ENCODE assay signal across 14 mouse cellular contexts in the genomic region with DNA sequence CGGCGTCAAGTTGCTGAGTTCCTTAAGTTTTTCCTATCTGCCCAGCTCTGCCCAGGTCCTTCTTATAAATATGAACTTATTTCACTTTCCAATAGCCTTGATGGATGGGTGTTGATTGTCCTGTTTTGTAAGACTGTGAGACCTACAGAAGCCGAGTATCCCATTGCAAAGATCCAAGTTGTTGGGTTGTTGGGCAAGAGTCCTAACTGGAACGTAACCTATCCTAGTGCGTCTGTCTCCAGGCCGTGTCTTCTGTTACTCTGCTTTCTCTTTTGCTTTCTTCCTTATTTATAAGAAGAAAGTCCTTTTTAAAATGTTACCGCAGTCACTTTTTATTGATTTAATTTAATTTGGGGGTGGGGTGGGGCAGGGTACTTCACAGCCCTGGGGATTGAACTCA. TPM values are rescaled to one million over a fixed set of nuclear protein-coding genes. Genes with fewer than 3 reads are reported as not detected.
"Had no signal": no experiment of that assay in that cellular context is flagged by ENCODE, and none has a peak within 500 bp of the region (broad histone marks: within the 10 kb centered on the region; RNA-seq: fewer than 3 reads in every experiment).

No protein-coding gene starts in this region.

- H3K27ac ChIP-seq: limb, embryonic 15.5 days; liver, embryonic 14.5 days; lung, embryonic 15.5 days; midbrain, embryonic 12.5 days; neural tube, embryonic 13.5 days; stomach, embryonic 15.5 days had no signal

- H3K9ac ChIP-seq: limb, embryonic 15.5 days; liver, embryonic 14.5 days; lung, embryonic 15.5 days; midbrain, embryonic 12.5 days; neural tube, embryonic 13.5 days; stomach, embryonic 15.5 days had no signal

- ATAC-seq: midbrain, embryonic 16.5 days had no signal

- H3K4me2 ChIP-seq: limb, embryonic 15.5 days; lung, embryonic 15.5 days; midbrain, embryonic 12.5 days; neural tube, embryonic 13.5 days; stomach, embryonic 15.5 days had no signal

- H3K9me3 ChIP-seq: limb, embryonic 15.5 days; lung, embryonic 15.5 days; midbrain, embryonic 12.5 days; neural tube, embryonic 13.5 days; stomach, embryonic 15.5 days had no signal

- H3K36me3 ChIP-seq: limb, embryonic 15.5 days; lung, embryonic 15.5 days; midbrain, embryonic 12.5 days; neural tube, embryonic 13.5 days; stomach, embryonic 15.5 days had no signal

- H3K4me1 ChIP-seq: limb, embryonic 15.5 days; lung, embryonic 15.5 days; midbrain, embryonic 12.5 days; neural tube, embryonic 13.5 days; stomach, embryonic 15.5 days had no signal

- H3K27me3 ChIP-seq: limb, embryonic 15.5 days; midbrain, embryonic 12.5 days; neural tube, embryonic 13.5 days; stomach, embryonic 15.5 days had no signal

- H3K4me3 ChIP-seq: limb, embryonic 15.5 days; lung, embryonic 15.5 days; midbrain, embryonic 12.5 days; neural tube, embryonic 13.5 days; stomach, embryonic 15.5 days had no signal

- DNase-seq: kidney, postnatal 10 days; retina, postnatal 1 day; right cerebral cortex, postnatal 4 days; thymus, postnatal 36 days had no signal

RNA-seq across cellular contexts. Expression of a gene that starts 22.7 kb away (rescaled TPM):
- polyA plus RNA-seq: kidney, adult 2 months; limb, embryonic 11.5 days; liver, embryonic 14.5 days; lung, embryonic 15.5 days; midbrain, embryonic 12.5 days; midbrain, embryonic 16.5 days; neural tube, embryonic 13.5 days; stomach, embryonic 15.5 days; thymus, postnatal 0 days had no signal
